Mouse (Mus musculus) olfactory bulb, adult 2 months (tissue): ENCODE results near the gene Tub.

Experiments
- CTCF ChIP-seq: fragments of 200-500 bp; IDR thresholded peaks from 2 replicates; pipeline ENCODE4 v1.5.1; 2012; ENCODE audit warnings: low read depth, mild to moderate bottlenecking, low read length, moderate library complexity; ENCODE audit not compliant: insufficient read depth
- POLR2A ChIP-seq: fragments of 200-500 bp; IDR thresholded peaks from 2 replicates; pipeline ENCODE4 v1.6.1; 2012; ENCODE audit warnings: mild to moderate bottlenecking, low read depth, low read length, moderate library complexity; ENCODE audit not compliant: insufficient read depth

DNA sequence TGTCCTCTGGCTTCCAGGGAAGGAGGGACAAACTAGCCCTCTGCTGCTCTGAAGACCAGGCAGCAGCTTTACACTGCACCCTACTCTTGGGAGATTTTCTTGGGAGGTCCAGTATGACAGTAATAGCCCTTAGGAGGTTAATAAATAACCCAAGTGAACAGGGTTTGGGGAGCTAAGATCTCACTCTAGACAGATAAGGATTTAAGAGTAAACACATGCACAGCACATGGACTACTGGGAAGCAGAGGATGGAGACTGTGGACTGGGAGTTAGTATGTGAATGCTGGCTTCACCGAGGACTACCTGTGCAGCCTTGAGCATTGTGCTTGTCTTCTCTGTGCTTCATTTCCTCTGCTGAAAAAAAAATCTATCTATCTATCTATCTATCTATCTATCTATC, 59.1 kb downstream of the Tub start:
- TF ChIP-seq CTCF: no peak
- TF ChIP-seq POLR2A: no peak
